Mouse (Mus musculus): Measurements from ENCODE around the gene Pvr. TPM values are rescaled to one million over a fixed set of nuclear protein-coding genes. Genes with fewer than 3 reads are reported as not detected.
A peak's percentile ranks its signal among the peaks of the same experiment; 100 is the strongest.

Gene Pvr
- polyA plus RNA-seq, 1 experiment from 2014 or later, result 8.9 TPM

DNA sequence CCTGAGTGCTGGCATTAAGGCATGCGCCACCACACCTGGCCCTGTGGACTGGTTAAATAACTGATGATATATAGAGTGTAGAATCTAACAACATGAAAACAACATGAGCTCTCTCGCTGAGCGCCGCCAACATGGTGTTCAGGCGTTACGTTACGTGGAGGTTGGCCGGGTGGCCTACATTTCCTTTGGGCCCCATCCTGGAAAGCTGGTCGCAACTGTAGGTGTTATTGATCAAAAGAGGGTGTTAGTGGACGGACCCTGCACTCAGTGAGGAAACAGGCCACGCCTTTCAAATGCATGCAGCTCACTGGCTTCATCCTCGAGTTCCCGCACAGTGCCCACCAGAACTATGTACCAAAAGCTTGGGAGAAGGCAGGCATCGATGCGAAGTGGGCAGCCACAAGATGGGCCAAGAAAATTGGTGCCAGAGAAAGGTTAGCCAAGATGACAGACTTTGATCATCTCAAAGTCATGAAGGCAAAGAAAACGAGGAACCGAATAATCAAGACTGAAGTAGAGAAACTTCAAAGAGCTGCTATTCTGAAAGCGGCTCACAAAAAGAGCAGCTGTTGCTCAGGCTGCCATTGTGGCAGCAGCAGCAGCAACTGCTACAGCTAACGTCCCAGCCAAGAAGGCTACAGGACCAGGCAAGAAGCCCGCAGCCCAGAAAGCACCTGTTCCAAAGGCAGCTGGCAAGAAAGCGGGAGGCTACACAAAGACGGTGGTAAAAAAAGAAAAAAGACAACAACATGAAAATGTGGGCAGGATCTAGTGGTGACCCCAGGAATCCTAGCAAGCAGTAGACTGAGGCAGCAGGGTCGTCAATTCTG is 9.1 kb downstream of the Pvr start:
- H3K9ac ChIP-seq (ENCODE audit: low read depth, low read length), result no peak overlapping the region
- no peak for ATAC-seq
- no peak overlapping the region for H3K4me3 ChIP-seq (ENCODE audit: low read depth, low read length)
- peaks cover 64% of the 10 kb centered on the region for H3K36me3 ChIP-seq (ENCODE audit: control insufficient read depth, insufficient read depth)
- no peaks in the 10 kb centered on the region for H3K27me3 ChIP-seq (replicated peaks; ENCODE audit: control insufficient read depth, insufficient read depth, low read length)
- no peaks in the 10 kb centered on the region for H3K9me3 ChIP-seq (ENCODE audit: control insufficient read depth)
- no peak overlapping the region for H3K27ac ChIP-seq (ENCODE audit: low read depth, low read length)
- WGBS, result 90% methylated on average over 23 of the region's 23 CpGs
- no peaks in the 10 kb centered on the region for H3K4me1 ChIP-seq (replicated peaks; ENCODE audit: control insufficient read depth, insufficient read depth, low read length)
- H3K4me2 ChIP-seq (replicated peaks; ENCODE audit: low read depth), result no peak overlapping the region
- TF ChIP-seq CTCF (IDR thresholded peaks at IDR 0.05; ENCODE audit: low read depth), result no peak

DNA sequence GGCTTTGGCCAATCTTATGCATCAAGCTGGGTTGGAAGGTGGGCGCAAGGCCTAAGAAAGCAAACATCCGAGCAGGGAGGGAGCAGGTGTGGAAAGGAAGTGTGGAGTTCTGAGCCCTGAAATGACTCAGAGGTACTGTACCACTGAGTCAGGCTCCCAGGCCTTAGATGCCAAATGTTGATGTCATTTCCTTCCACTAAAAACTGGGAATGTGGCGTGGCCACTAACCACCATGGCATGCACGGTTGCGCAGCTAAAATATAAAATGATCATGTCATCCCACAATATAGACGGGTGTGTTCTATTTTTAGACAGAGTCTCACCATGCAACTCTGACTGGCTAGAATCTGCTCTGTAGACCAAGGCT is 9.7 kb downstream of the Pvr start:
- no peak overlapping the region for H3K9ac ChIP-seq (ENCODE audit: low read depth, low read length)
- H3K9me3 ChIP-seq (ENCODE audit: control insufficient read depth), result no peaks in the 10 kb centered on the region
- 77% methylated on average over 6 of the region's 6 CpGs for WGBS
- no peaks in the 10 kb centered on the region for H3K4me1 ChIP-seq (replicated peaks; ENCODE audit: control insufficient read depth, insufficient read depth, low read length)
- H3K27ac ChIP-seq (ENCODE audit: low read depth, low read length), result no peak overlapping the region
- no peak overlapping the region for H3K4me3 ChIP-seq (ENCODE audit: low read depth, low read length)
- TF ChIP-seq CTCF (IDR thresholded peaks at IDR 0.05; ENCODE audit: low read depth), result no peak
- no peak for ATAC-seq
- H3K36me3 ChIP-seq (ENCODE audit: control insufficient read depth, insufficient read depth), result peaks cover 64% of the 10 kb centered on the region
- H3K4me2 ChIP-seq (replicated peaks; ENCODE audit: low read depth), result no peak overlapping the region
- no peaks in the 10 kb centered on the region for H3K27me3 ChIP-seq (replicated peaks; ENCODE audit: control insufficient read depth, insufficient read depth, low read length)

DNA sequence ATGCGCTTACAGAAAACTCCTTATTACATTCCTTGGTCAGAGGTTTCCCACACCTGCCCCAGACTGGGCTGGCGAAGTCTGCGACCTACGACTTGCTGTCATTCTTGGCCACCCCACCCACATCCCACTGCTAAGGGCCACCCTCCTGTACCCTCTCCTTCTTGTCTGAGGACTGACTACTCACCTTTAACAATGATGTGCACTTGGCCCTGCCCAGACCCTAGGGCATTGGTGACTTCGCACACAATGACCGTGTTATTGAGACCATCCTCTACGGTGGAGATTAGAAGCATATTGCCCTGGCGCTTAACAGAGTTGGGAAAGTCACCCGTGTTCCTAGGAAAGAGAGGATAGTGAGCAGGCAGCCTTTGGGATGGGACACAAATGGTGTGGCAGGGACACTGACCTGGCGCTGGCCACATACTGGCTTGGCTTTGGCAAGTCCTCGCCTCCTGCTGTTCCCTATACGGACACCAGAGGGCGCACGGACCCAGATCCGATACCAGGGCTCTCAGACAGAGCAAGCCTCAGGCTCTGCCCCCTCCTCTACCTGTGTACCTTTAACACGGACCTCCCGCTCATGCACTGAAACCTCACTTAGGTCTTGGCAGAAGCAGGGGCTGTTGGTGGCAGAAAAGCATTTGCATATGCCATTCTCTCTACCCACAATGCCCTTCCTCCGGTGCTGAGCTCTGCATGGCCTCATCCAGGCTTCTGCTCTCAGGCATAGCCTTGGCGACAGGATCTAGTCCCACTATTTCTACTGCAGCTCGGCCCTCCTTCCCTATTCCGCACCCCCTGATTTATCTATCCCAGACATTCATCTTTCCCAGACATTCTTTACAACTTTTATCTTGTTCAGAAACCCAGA is 10.3 kb downstream of the Pvr start:
- H3K27me3 ChIP-seq (replicated peaks; ENCODE audit: control insufficient read depth, insufficient read depth, low read length), result no peaks in the 10 kb centered on the region
- TF ChIP-seq CTCF (IDR thresholded peaks at IDR 0.05; ENCODE audit: low read depth), result peak; percentile 98
- no peaks in the 10 kb centered on the region for H3K9me3 ChIP-seq (ENCODE audit: control insufficient read depth)
- H3K36me3 ChIP-seq (ENCODE audit: control insufficient read depth, insufficient read depth), result peaks cover 61% of the 10 kb centered on the region
- H3K4me2 ChIP-seq (replicated peaks; ENCODE audit: low read depth), result no peak overlapping the region
- no peaks in the 10 kb centered on the region for H3K4me1 ChIP-seq (replicated peaks; ENCODE audit: control insufficient read depth, insufficient read depth, low read length)
- WGBS, result 50% methylated on average over 21 of the region's 21 CpGs
- H3K9ac ChIP-seq (ENCODE audit: low read depth, low read length), result no peak overlapping the region
- no peak overlapping the region for H3K27ac ChIP-seq (ENCODE audit: low read depth, low read length)
- ATAC-seq, result peak; percentile 51; the same call in 1 of the 2 replicates
- no peak overlapping the region for H3K4me3 ChIP-seq (ENCODE audit: low read depth, low read length)

DNA sequence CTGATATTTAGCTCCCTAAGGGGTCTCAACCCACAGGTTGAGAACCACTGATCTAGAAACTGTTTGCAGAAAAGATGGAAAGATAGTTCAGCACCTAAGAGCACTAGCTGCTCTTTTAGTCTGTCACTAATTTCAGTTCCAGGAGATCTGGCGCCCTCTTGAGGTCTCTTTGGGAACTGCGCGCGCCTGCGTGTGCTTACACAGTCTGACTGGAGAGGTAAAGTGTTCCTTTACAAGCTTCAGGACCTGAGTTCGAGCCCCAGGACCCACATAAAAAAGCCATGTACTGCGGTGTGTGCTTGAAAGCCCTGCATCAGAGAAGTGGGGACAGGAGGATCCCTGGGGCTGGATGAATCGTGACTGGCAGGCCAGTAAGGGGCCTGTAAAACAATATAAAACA is 31.1 kb downstream of the Pvr start:
- H3K27ac ChIP-seq (ENCODE audit: low read depth, low read length), result no peak overlapping the region
- WGBS, result 47% methylated on average over 8 of the region's 8 CpGs
- no peaks in the 10 kb centered on the region for H3K27me3 ChIP-seq (replicated peaks; ENCODE audit: control insufficient read depth, insufficient read depth, low read length)
- no peaks in the 10 kb centered on the region for H3K9me3 ChIP-seq (ENCODE audit: control insufficient read depth)
- H3K4me2 ChIP-seq (replicated peaks; ENCODE audit: low read depth), result no peak overlapping the region
- no peaks in the 10 kb centered on the region for H3K4me1 ChIP-seq (replicated peaks; ENCODE audit: control insufficient read depth, insufficient read depth, low read length)
- peak; percentile 85 for TF ChIP-seq CTCF (IDR thresholded peaks at IDR 0.05; ENCODE audit: low read depth)
- H3K4me3 ChIP-seq (ENCODE audit: low read depth, low read length), result no peak overlapping the region
- no peak for ATAC-seq
- H3K9ac ChIP-seq (ENCODE audit: low read depth, low read length), result no peak overlapping the region
- no peaks in the 10 kb centered on the region for H3K36me3 ChIP-seq (ENCODE audit: control insufficient read depth, insufficient read depth)

DNA sequence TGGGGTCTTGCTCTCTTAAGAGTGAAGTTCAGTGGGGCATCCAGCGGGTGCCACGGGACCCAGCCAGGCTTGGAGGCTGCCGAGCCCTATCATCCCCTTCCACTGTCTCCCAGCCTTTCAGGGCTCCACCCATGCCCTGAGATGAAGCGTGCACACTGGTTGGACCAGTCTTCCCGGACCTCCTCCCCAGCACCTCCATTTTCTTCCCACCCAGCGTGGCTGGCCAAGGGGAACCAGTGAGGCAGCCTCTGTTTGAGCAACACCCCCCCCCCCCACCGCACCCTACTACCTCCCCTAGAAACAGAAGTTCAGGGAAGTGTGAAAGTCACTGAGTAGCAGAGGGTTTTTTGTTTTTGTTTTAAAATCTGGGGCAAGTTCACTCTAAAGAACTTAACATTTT is 33.1 kb downstream of the Pvr start, which contains the start of gene Ceacam19:
Gene Ceacam19, minus strand, starts transcription at position 117 of the 400 bp plus-strand sequence.
- Histone ChIP-seq H3K27ac (ENCODE audit: low read depth, low read length) (no peak within 1 kb of the TSS), H3K4me3 (ENCODE audit: low read depth, low read length) (no peak within 1 kb of the TSS), H3K27me3 (replicated peaks; ENCODE audit: control insufficient read depth, insufficient read depth, low read length) (no peaks in the 10 kb centered on the region), H3K36me3 (ENCODE audit: control insufficient read depth, insufficient read depth) (no peaks in the 10 kb centered on the region), H3K9ac (ENCODE audit: low read depth, low read length) (no peak within 1 kb of the TSS), H3K4me1 (replicated peaks; ENCODE audit: control insufficient read depth, insufficient read depth, low read length) (no peaks in the 10 kb centered on the region), H3K4me2 (replicated peaks; ENCODE audit: low read depth) (no peak within 1 kb of the TSS), H3K9me3 (ENCODE audit: control insufficient read depth) (no peaks in the 10 kb centered on the region)
- WGBS, result 48% methylated on average over 7 of the region's 7 CpGs
- ATAC-seq, result no peak
- TF ChIP-seq CTCF (IDR thresholded peaks at IDR 0.05; ENCODE audit: low read depth), result no peak

DNA sequence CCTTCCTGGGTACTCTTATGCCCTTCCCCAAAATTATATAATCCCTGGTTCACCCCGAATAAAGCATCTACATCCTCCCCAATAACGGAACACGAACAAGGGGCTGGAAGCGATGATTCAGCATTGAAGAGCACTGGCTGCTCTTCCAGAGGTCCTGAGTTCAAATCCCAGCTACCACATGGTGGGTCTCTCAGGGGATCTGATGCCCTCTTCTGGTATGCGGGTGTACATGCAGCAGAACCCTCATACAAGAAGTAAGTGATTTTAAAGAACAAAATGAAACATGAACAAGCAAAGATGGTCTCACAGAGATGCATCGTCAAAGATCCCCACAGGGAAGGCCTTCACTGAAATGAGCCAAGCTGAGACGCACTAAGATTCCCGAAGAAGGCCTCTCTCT is 40.2 kb downstream of the Pvr start:
- TF ChIP-seq CTCF (IDR thresholded peaks at IDR 0.05; ENCODE audit: low read depth), result peak; percentile 28
- H3K27me3 ChIP-seq (replicated peaks; ENCODE audit: control insufficient read depth, insufficient read depth, low read length), result no peaks in the 10 kb centered on the region
- H3K27ac ChIP-seq (ENCODE audit: low read depth, low read length), result no peak overlapping the region
- no peak for ATAC-seq
- H3K9me3 ChIP-seq (ENCODE audit: control insufficient read depth), result no peaks in the 10 kb centered on the region
- 0 out of 2 replicates have a peak, but pooled peaks cover 2% of the 10 kb centered on the region for H3K4me1 ChIP-seq (replicated peaks; ENCODE audit: control insufficient read depth, insufficient read depth, low read length)
- no peak overlapping the region for H3K9ac ChIP-seq (ENCODE audit: low read depth, low read length)
- no peaks in the 10 kb centered on the region for H3K36me3 ChIP-seq (ENCODE audit: control insufficient read depth, insufficient read depth)
- 76% methylated on average over 8 of the region's 8 CpGs for WGBS
- H3K4me2 ChIP-seq (replicated peaks; ENCODE audit: low read depth), result no peak overlapping the region
- no peak overlapping the region for H3K4me3 ChIP-seq (ENCODE audit: low read depth, low read length)
